Mouse (Mus musculus): ENCODE results near the gene 4930550C14Rik. TPM values are rescaled to one million over a fixed set of nuclear protein-coding genes. Genes with fewer than 3 reads are reported as not detected.

The 4930550C14Rik gene
- polyA plus RNA-seq, 1 experiment = not detected

DNA sequence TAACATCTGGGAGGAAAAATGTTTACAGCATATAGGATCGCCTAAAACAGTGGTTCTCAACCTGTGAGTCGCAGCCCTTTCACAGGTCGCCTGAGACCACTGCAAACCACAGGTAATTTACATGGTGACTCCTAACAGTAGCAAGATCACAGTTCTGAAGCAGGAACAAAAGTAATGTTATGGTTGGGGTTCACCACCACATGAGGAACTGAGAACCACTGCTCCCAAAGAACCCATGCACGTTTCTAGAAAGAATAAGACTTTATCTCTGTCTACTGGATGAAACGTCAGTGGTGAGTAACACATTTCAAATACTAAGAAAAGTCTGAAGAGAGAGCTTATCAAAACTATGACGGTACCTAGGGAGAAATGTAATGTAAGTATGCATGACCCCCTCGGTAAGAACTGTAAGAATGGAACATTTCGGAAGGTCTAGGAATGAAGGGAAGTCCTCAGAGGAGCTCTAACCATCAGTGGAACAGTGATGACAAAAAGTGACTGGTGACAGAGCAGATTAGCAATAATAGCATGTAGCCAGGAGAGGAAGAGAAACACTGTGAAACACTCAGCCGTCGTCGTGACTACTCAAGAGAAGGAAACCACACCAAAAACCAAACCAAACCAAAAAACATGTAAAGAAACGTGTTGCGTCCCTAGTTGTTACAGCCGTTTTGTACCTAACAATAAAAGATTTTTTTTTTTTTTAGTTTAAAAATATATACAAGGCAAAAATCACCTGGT is 33.9 kb downstream of the 4930550C14Rik start:
- no peak for TF ChIP-seq GATA1 (IDR thresholded peaks at IDR 0.05; ENCODE audit: low read length)

DNA sequence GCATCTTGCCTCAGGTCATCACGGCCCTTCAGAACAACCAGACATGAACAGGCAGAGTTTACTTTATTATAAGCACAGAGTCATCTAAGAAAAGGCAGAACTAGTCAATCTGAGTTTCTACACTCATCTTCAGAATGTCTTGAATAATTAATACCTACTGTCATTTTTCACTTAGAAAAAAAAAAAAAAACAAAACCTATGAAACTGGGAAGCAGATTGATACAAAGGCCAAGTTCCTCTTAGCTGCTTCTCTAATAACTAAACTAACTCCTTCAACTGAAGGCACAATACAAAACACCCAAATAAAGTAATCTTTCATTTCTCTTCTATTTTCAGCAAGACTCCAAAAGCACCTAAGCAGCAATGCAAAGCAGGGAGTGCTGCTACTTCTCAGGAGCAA is 48.5 kb downstream of the 4930550C14Rik start:
- no peak for TF ChIP-seq GATA1 (IDR thresholded peaks at IDR 0.05; ENCODE audit: low read length)

DNA sequence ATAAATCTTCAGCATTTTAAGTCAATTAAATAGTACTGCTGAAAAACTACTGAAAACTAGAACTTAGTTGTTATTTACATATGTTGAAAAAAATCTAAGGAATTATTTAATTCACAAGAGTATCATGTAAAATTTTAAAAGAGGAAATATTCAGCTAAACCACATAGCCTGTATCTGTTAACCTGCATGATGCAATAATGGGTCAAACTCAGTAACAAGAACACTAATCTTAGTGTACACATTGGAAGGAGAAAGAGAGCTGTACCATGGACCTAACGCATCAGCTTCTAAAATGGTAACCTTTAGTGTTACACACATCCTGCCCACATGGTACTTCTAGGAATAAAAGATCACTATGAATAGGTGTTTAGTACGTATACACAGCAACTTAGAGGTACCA is 49.9 kb downstream of the 4930550C14Rik start:
- no peak for TF ChIP-seq GATA1 (IDR thresholded peaks at IDR 0.05; ENCODE audit: low read length)

DNA sequence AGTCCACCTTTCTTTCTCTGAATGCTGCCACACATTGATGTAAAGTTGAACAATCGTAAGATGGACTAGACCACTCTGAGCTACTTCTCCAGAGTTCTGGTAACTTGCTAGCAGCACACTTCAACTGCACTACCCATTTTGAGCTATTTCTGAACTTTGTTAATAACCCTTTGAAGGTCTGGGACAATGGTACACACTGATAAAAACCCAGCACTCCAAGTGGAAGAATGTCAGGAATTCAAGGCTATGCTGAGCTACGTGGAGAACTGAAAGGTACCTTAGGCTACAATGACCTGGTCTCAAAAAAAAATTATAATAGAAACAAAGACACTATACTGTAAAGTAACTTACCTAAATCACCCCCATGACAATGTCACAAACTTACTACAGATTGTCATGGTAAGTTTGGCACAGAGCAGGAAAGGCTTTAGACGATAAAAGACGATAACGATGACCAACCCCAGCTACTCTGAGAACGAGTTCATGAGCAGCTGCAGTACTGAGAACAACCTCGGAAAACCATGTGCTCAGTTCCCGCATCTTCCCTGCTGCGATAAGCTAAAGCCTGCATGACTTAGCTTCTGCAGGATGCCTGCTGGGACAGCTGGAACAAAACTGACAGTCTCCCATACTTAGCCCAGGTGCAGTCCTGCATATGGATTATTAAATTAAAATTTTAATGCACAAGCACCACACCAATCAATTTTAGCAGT is 70.8 kb downstream of the 4930550C14Rik start:
- no peak for TF ChIP-seq GATA1 (IDR thresholded peaks at IDR 0.05; ENCODE audit: low read length)

Other genes with a start within 250 kb of the 4930550C14Rik start
- 11.0 and 11.5 TPM in 2 replicates for gene Ddx10, start 154.3 kb upstream of the 4930550C14Rik start, polyA plus RNA-seq (2012)
- gene Exph5, start 100.7 kb upstream of the 4930550C14Rik start, polyA plus RNA-seq (2012) = not detected in 2 replicates
- not detected in 2 replicates for gene Kdelc2, start 18.3 kb upstream of the 4930550C14Rik start, polyA plus RNA-seq (2012)
- 0.63 and 0.97 TPM in 2 replicates for gene Atm, start 134.4 kb downstream of the 4930550C14Rik start, polyA plus RNA-seq (2012)
- 1.0 and 1.3 TPM in 2 replicates for gene Npat, start 134.7 kb downstream of the 4930550C14Rik start, polyA plus RNA-seq (2012)
- 36.6 and 68.7 TPM in 2 replicates for gene Acat1, start 208.1 kb downstream of the 4930550C14Rik start, polyA plus RNA-seq (2012)